Mouse (Mus musculus) CH12.LX (cell line): ENCODE results near the gene Nomo1.

Experiments used
- HCFC1 ChIP-seq: IDR thresholded peaks from 2 replicates; pipeline ENCODE4 v1.6.1; 2012; ENCODE audit warnings: low read depth, mild to moderate bottlenecking, inconsistent platforms, low read length, improper control_type of control experiment
- MAX ChIP-seq: IDR thresholded peaks from 2 replicates; pipeline ENCODE4 v1.6.1; 2011; ENCODE audit warnings: low read length, improper control_type of control experiment
- POLR2A ChIP-seq: IDR thresholded peaks from 2 replicates; pipeline ENCODE4 v1.6.1; 2011; ENCODE audit warnings: low read depth, mild to moderate bottlenecking, improper control_type of control experiment, low read length
- TBP ChIP-seq: conservative IDR thresholded peaks from 2 replicates; pipeline ENCODE4 v1.6.1; 2011; ENCODE audit warnings: low read depth, low read length, improper control_type of control experiment

GRCm38 (mm10) chr7:46068831-46069230, 35.3 kb downstream of the Nomo1 start:
- TF ChIP-seq POLR2A = no peak
- no peak for TF ChIP-seq TBP
- TF ChIP-seq HCFC1 = no peak
- no peak for TF ChIP-seq MAX
